Mouse (Mus musculus): ENCODE measurements around the gene Rcn2.

The Rcn2 gene

DNA sequence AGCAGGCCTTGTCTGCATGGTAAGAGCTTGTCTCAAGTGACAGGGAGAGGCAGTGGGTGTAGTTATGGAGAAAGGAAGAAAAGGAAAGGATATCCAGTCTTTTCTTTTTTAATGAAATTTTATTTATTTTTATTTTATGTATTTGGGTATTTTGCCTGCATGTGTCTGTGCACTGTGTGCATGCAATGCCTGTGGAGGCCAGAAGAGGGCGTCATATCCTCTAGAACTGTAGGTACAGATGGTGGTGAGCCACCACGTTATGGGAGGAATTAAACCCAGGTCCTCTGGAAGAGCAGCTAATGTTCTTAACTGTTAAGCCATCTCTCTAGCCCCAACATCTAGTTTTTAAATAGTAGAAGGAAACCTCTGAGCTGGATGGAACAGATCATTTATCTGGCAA is 50.5 kb downstream of the Rcn2 start:
- peak; percentile 66 for DNase-seq (ENCODE audit: low read depth, low spot score)

DNA sequence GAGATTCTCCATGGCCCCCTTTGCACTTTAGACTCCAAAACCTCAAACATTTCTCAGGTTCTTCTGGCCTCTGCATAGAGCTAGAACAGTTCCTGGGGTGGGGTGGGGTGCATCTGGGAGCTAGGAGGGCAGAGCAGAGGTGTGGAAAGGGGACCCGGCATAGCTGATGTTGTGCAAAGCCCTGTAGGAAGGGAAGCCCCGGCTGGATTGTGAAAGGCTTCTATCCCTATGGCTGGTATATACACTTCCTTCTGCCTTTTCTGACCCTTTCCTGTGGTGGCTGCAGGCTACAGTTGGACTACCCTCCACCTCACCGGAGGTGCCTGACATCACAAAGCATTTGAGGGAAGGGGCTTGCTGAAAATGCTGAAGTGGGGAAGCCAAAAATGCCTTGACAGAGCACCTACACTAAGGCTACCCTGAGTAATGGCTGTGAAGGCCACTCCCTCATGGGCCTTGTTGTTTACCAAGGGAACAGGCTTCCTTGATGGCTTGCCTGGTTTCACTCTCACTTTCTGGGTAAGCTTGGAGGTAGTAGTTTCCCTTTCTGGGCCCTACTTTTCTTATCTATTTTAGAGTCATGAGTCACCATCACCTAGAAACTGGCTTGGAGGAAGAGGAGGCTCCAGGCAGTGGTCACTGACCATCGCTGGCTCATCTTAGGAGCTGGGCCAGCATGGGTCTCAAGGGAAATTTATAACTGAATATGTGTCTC is 56.1 kb downstream of the Rcn2 start:
- peak; percentile 27 for DNase-seq (ENCODE audit: low read depth, low spot score)

DNA sequence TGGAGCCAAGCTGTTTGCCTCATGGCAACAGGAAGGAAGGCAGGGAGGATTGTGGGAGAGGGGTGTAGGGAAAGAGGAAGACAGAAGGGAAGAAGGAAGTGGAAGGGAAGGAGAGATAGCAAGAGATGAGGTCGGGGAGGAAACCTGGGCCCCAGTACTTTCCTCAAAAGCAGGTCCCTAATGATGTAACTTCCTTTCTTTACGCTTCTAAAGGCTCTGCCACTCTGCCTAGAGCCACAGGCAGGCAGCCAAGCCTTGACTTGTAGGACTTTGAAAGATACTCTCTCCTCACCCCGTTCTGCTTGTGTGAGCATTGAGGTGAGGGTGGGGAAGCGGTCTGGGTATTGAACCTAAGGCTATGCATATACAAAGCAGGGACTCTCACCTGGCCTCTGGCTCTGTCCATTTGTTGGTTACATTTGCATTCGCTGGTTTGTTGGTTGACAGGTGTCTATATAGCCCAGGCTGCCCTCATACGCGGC is 58.4 kb downstream of the Rcn2 start:
- DNase-seq (ENCODE audit: low read depth, low spot score): peak; percentile 39

DNA sequence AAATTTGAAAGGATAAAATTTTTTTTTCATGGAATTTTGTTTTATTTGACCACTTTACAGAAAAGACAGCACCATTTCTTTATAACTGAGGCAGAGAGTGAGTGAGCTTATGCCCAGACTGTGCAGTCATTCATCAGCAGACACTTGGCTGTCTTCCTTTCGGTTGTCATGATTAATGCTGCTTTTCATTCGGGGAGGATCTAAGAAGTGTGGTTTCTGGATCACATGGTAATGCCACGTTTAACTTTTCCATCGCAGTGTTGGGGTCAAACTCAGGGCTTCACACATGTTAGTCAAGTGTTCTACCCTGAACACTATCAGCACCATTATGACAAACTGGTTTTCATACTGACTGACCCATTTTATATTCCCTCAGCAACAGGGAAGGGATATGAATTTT is 59.4 kb downstream of the Rcn2 start:
- DNase-seq (ENCODE audit: low read depth, low spot score): peak; percentile 29

DNA sequence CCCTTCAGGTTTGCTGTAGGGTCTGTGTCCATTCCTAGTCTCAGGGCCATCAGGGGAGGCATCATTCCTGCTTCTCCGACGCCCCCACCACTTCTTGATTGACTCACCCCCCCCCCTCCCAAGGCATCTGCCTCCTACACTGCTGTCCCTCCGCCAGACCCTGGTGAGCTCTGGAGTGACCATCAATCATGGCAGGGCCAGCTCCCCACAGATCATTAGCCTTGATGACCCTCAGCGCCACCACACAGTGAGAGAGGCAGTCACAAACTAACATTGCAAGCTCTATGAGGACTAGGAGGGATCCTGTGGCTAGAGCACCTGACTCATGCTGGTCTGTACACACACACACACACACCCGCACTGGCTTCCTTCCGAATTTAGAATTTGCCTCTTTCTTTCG is 63.3 kb downstream of the Rcn2 start:
- no peak for DNase-seq (ENCODE audit: low read depth, low spot score)

GRCm38 (mm10) chr9:56106274-56107072 is 64.8 kb downstream of the Rcn2 start:
- DNase-seq (ENCODE audit: low read depth, low spot score): no peak

DNA sequence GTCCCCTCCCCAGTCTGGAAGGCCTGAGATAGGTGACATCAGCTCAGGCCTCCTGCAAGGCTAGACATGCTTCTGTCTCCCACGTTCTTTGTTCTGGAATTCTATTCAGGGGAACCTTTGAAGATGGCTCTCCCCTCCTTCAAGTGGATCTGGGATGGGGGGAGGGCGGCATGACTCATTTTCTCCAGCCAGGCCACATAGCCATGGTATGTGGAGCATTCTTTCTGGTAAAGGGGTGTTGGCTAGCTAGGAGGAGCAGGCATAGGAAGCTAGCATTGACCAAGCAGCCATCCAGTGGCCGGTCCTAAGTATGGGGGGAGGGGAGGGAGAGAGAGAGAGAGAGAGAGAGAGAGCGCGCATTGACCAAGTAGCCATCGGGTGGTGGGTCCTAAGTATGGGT is 65.9 kb downstream of the Rcn2 start:
- DNase-seq (ENCODE audit: low read depth, low spot score): no peak

DNA sequence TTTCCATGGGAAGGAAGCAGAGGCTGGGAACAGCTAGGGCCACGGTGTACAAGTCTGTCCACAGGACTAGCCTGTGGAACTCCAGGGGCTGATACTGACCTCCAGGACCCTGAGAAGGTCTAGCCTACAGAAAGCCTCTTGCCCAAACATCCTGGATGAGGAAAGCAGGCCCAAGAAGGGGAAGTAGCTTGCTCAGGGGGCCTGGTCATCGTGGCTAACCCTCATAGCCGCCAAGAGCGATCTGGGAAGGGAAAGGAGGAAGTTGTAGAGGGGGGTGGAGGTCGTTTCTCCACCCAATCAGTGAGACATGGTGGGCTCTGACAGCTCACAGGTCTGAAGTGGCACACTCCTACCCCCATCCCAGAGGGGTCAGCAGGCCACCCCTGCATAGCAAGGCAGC is 66.5 kb downstream of the Rcn2 start:
- no peak for DNase-seq (ENCODE audit: low read depth, low spot score)
